Mouse (Mus musculus): ENCODE results near the gene Phldb2. TPM values are rescaled to one million over a fixed set of nuclear protein-coding genes. Genes with fewer than 3 reads are reported as not detected.

Phldb2 gene
- polyA plus RNA-seq, 1 experiment from 2014 or later = 31.4 TPM

DNA sequence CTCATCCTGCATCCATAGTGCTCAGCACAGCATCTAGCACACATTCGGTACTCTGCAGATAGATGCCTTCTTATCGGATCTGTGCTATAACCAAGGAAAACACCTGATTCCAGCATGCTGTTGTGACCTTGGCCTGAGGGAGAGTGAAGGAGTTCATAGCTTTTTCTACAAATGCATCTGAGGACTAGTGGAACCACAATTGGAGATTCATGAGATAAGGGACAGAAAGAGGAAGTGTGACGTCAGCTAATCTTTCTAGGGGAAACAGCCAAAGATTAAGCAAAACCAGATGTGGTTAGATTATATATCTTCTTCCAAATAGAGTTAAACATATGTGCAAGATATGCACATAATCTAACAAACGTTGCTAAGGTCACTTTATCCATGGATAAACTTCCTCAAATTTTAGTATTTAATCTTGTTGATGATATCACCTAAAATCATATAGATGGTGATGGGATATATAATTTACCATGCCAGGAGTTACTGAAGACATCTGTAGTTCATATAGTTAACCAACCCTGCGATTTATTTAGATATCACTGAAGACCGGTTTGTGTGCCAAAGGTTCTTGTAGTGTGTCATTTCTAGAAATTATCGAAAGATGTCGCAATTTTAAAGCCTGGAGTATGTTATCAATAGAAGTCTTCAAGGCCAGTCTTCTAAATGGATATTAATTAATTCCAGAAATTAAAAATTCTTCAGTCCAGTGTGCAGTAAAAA is 11.1 kb downstream of the Phldb2 start:
- Histone ChIP-seq H3K27me3 (ENCODE audit: low read depth, poor library complexity, severe bottlenecking) (no peaks in the 10 kb centered on the region), H3K4me1 (no peaks in the 10 kb centered on the region; the same call in 1 of the 2 replicates), H3K9me3 (replicated peaks) (no peaks in the 10 kb centered on the region), H3K36me3 (no peaks in the 10 kb centered on the region), H3K27ac (replicated peaks) (no peak overlapping the region), H3K4me3 (no peak overlapping the region)
- DNase-seq (ENCODE audit: low spot score) = no peak
- WGBS = 88% methylated on average over 8 of the region's 8 CpGs

GRCm38 (mm10) chr16:45940701-45941100 is 12.7 kb downstream of the Phldb2 start:
- Histone ChIP-seq H3K36me3 (no peaks in the 10 kb centered on the region), H3K4me1 (peaks cover 10% of the 10 kb centered on the region), H3K27ac (replicated peaks) (no peak overlapping the region), H3K4me3 (no peak overlapping the region), H3K9me3 (replicated peaks) (no peaks in the 10 kb centered on the region), H3K27me3 (ENCODE audit: low read depth, poor library complexity, severe bottlenecking) (no peaks in the 10 kb centered on the region)
- WGBS = 82% methylated on average over 2 of the region's 2 CpGs
- DNase-seq (ENCODE audit: low spot score) = no peak

DNA sequence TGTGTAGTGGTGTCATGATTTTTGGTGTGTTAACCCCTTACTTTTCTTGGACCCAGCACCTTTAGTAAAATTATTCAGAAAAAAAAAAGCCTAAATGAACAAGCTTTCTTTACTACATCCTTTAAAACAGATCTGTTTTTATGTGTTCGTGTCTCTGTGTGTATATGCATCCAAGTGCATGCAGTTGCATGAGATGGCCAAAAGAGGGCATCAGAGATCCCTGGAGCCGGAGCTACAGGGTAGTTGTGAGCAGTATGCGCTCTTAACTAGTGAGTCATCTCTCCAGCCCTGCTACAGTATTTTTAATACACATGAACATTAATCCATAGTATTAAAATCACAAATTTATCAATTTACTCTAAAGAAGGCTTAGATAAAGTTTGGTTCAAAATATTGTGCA is 14.0 kb downstream of the Phldb2 start:
- no peaks in the 10 kb centered on the region for H3K9me3 ChIP-seq (replicated peaks)
- WGBS = 92% methylated on average over 3 of the region's 3 CpGs
- no peaks in the 10 kb centered on the region for H3K27me3 ChIP-seq (ENCODE audit: low read depth, poor library complexity, severe bottlenecking)
- peaks cover 18% of the 10 kb centered on the region for H3K4me1 ChIP-seq
- H3K4me3 ChIP-seq = no peak overlapping the region
- no peaks in the 10 kb centered on the region for H3K36me3 ChIP-seq
- DNase-seq (ENCODE audit: low spot score) = no peak
- H3K27ac ChIP-seq (replicated peaks) = no peak overlapping the region

DNA sequence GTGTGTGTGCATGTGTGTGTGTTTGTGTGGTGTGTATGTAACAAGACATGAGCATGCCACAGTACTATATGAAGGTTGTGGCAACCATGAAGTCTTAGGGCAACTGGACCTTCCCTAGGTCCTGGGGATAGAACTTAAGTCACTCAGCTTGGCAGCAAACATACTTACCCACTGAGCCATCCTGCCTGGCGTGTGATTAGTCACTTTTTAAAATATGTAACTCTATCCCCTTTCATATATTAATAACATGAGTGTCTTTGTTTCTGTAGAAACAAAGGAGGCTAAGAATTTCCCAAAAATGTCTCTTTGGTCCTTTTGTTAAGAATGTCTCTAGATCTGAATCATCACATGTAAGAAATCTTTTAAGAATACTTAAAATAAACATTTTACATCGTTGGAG is 16.0 kb downstream of the Phldb2 start:
- no peak for DNase-seq (ENCODE audit: low spot score)
- no peak overlapping the region for H3K4me3 ChIP-seq
- no peaks in the 10 kb centered on the region for H3K9me3 ChIP-seq (replicated peaks)
- no peaks in the 10 kb centered on the region for H3K27me3 ChIP-seq (ENCODE audit: low read depth, poor library complexity, severe bottlenecking)
- no peaks in the 10 kb centered on the region for H3K36me3 ChIP-seq
- peaks cover 19% of the 10 kb centered on the region for H3K4me1 ChIP-seq
- 74% methylated on average over 2 of the region's 2 CpGs for WGBS
- no peak overlapping the region for H3K27ac ChIP-seq (replicated peaks)

- H3K36me3 ChIP-seq = no peaks in the 10 kb centered on the region
- H3K4me3 ChIP-seq = no peak overlapping the region
- DNase-seq (ENCODE audit: low spot score) = no peak
- H3K9me3 ChIP-seq (replicated peaks) = no peaks in the 10 kb centered on the region
- H3K4me1 ChIP-seq = peaks cover 19% of the 10 kb centered on the region
- H3K27ac ChIP-seq (replicated peaks) = no peak overlapping the region
- H3K27me3 ChIP-seq (ENCODE audit: low read depth, poor library complexity, severe bottlenecking) = no peaks in the 10 kb centered on the region
- WGBS = 88% methylated on average over 2 of the region's 2 CpGs
These were observed 16.9 kb downstream of the Phldb2 start for GRCm38 (mm10) chr16:45936521-45936920.

GRCm38 (mm10) chr16:45935956-45936483 is 17.4 kb downstream of the Phldb2 start:
- Histone ChIP-seq H3K4me1 (peaks cover 19% of the 10 kb centered on the region), H3K4me3 (no peak overlapping the region), H3K27me3 (ENCODE audit: low read depth, poor library complexity, severe bottlenecking) (no peaks in the 10 kb centered on the region), H3K27ac (replicated peaks) (no peak overlapping the region; the same call in 1 of the 2 replicates), H3K36me3 (no peaks in the 10 kb centered on the region), H3K9me3 (replicated peaks) (no peaks in the 10 kb centered on the region)
- no peak for DNase-seq (ENCODE audit: low spot score)
- 79% methylated on average over 3 of the region's 3 CpGs for WGBS

GRCm38 (mm10) chr16:45934721-45935407 is 18.5 kb downstream of the Phldb2 start:
- no peak for DNase-seq (ENCODE audit: low spot score)

DNA sequence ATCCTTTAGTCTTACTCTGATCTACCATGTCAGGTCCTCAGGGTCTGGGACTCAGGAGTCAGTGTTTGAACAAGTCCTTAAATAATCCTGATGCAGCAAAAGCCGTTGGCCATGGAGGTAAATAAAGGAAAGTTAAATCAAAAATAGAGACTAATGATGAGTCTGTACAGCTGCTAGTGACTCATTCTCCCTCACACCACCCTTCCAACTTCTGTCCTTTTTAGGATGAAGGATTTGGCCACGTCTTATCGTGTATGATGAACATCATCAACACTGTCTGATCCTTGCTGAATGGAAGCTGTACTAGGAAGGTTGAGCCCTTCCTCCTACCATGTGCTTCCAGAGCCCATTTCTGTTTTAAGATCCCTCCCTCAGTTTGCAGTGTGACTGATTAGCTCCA is 23.1 kb downstream of the Phldb2 start:
- WGBS = 87% methylated on average over 3 of the region's 3 CpGs

More at GRCm38 (mm10) chr16:45934721-45935407, 18.5 kb downstream of the Phldb2 start:
- Histone ChIP-seq H3K27me3 (ENCODE audit: low read depth, poor library complexity, severe bottlenecking) (no peaks in the 10 kb centered on the region), H3K9me3 (replicated peaks) (no peaks in the 10 kb centered on the region), H3K36me3 (no peaks in the 10 kb centered on the region), H3K4me1 (peaks cover 19% of the 10 kb centered on the region), H3K4me3 (no peak overlapping the region), H3K27ac (replicated peaks) (0 out of 2 replicates have a peak overlapping the region, but pooled peaks have one; percentile 17)
- 51% methylated on average over 2 of the region's 2 CpGs for WGBS

GRCm38 (mm10) chr16:45928090-45928489 is 25.3 kb downstream of the Phldb2 start:
- Histone ChIP-seq H3K4me1 (no peaks in the 10 kb centered on the region), H3K27me3 (ENCODE audit: low read depth, poor library complexity, severe bottlenecking) (no peaks in the 10 kb centered on the region), H3K4me3 (no peak overlapping the region), H3K36me3 (no peaks in the 10 kb centered on the region), H3K27ac (replicated peaks) (no peak overlapping the region), H3K9me3 (replicated peaks) (no peaks in the 10 kb centered on the region)
- 86% methylated on average over 4 of the region's 4 CpGs for WGBS
- no peak for DNase-seq (ENCODE audit: low spot score)

More for the DNA sequence above, 23.1 kb downstream of the Phldb2 start:
- H3K36me3 ChIP-seq = no peaks in the 10 kb centered on the region
- H3K9me3 ChIP-seq (replicated peaks) = no peaks in the 10 kb centered on the region
- DNase-seq (ENCODE audit: low spot score) = no peak
- peaks cover 9% of the 10 kb centered on the region; the same call in 1 of the 2 replicates for H3K4me1 ChIP-seq
- H3K4me3 ChIP-seq = no peak overlapping the region
- H3K27me3 ChIP-seq (ENCODE audit: low read depth, poor library complexity, severe bottlenecking) = no peaks in the 10 kb centered on the region
- H3K27ac ChIP-seq (replicated peaks) = no peak overlapping the region

- DNase-seq (ENCODE audit: low spot score) = no peak
- Histone ChIP-seq H3K9me3 (replicated peaks) (no peaks in the 10 kb centered on the region), H3K4me1 (no peaks in the 10 kb centered on the region), H3K4me3 (no peak overlapping the region), H3K27ac (replicated peaks) (no peak overlapping the region), H3K27me3 (ENCODE audit: low read depth, poor library complexity, severe bottlenecking) (no peaks in the 10 kb centered on the region), H3K36me3 (no peaks in the 10 kb centered on the region)
- WGBS = 62% methylated on average over 3 of the region's 3 CpGs
These were observed 25.8 kb downstream of the Phldb2 start for GRCm38 (mm10) chr16:45927601-45928000.

GRCm38 (mm10) chr16:45926875-45927274 is 26.5 kb downstream of the Phldb2 start:
- DNase-seq (ENCODE audit: low spot score) = no peak
- H3K4me3 ChIP-seq = no peak overlapping the region
- 90% methylated on average over 5 of the region's 5 CpGs for WGBS
- no peaks in the 10 kb centered on the region for H3K36me3 ChIP-seq
- H3K27me3 ChIP-seq (ENCODE audit: low read depth, poor library complexity, severe bottlenecking) = no peaks in the 10 kb centered on the region
- no peaks in the 10 kb centered on the region for H3K4me1 ChIP-seq
- no peak overlapping the region for H3K27ac ChIP-seq (replicated peaks)
- H3K9me3 ChIP-seq (replicated peaks) = no peaks in the 10 kb centered on the region

- no peak for DNase-seq (ENCODE audit: low spot score)
- no peaks in the 10 kb centered on the region for H3K36me3 ChIP-seq
- no peak overlapping the region for H3K4me3 ChIP-seq
- H3K27ac ChIP-seq (replicated peaks) = no peak overlapping the region
- no peaks in the 10 kb centered on the region for H3K9me3 ChIP-seq (replicated peaks)
- WGBS = 88% methylated on average over 6 of the region's 6 CpGs
- H3K27me3 ChIP-seq (ENCODE audit: low read depth, poor library complexity, severe bottlenecking) = no peaks in the 10 kb centered on the region
- no peaks in the 10 kb centered on the region for H3K4me1 ChIP-seq
These were observed 29.5 kb downstream of the Phldb2 start for GRCm38 (mm10) chr16:45923731-45924424.

Measured in midbrain, embryonic 10.5 days (tissue).